Mouse (Mus musculus): Measurements from ENCODE around the gene Serpinf2.

The Serpinf2 gene

DNA sequence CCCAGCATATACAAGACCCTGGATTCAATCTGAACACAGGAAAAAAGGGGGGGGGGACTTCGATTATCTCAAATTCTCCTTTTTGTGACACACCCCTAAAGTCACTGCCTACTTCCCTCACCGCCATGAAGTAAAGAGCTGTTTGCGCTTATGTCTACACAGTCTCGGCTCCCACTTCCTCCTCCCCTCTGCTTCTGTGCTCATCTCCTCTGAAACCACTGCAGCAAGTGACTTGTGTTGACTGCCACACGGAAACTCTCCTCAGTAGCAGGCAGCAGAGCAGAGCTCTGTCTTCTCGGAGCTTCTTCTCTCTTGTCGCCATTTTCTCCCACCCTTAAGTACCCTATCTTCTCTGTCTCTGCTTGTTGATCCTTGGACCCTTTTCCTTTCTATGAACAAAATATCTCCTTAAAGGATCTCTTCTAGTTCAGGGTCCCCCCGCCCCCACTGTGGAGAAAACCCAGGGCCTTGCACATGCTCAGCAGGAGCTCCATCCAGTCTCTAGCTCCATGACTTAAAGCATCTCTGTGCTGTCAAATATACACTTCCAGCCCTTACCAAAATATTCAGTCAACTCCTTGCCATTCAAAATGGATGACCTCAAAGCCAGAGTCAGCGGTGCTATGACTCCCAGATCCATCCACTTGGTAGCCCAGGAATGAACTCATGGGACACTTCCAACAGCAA is 10.2 kb downstream of the Serpinf2 start:
- DNase-seq (ENCODE audit: low spot score in 2 of 2), result no peak

DNA sequence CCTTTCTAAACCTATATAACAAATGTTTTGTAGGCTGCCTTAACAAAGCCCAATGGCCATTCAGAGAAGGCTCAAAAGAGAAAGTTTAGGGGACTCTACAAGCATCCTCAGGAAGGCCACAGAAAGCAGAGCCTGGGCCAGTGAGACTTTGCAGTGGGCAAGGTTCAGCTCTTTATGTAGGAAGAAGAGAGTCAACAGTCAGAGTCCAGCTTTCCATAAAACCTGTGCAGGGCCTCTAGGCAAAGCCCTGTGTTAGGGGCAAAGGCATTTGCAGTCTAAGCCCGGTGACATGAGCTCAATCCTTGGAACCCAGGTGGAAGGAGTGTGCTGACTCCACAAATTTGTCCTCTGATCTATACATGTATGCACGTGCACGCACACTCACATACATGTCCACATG is 14.9 kb downstream of the Serpinf2 start:
- DNase-seq (ENCODE audit: low spot score in 2 of 2), result no peak

- no peak for DNase-seq (ENCODE audit: low spot score in 2 of 2)
Measured at GRCm38 (mm10) chr11:75424033-75424432, 15.4 kb downstream of the Serpinf2 start.

DNA sequence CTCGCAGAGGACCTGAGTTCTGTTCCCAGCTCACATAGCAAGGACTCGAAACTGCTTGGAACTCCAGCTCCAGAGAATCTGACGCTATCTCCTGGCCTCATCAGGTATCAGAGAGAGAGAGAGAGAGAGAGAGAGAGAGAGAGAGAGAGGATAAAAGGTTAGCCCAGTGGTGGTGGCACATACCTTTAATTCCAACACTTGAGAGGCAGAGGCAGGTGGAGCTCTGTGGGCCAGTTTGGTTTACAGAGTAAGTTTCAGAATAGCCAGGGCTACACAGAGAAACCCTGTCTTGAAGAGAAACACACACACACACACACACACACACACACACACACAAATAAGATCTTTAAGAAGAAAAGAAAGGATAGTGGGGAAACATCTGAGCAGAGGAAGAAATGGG is 16.3 kb downstream of the Serpinf2 start:
- no peak for DNase-seq (ENCODE audit: low spot score in 2 of 2)

DNA sequence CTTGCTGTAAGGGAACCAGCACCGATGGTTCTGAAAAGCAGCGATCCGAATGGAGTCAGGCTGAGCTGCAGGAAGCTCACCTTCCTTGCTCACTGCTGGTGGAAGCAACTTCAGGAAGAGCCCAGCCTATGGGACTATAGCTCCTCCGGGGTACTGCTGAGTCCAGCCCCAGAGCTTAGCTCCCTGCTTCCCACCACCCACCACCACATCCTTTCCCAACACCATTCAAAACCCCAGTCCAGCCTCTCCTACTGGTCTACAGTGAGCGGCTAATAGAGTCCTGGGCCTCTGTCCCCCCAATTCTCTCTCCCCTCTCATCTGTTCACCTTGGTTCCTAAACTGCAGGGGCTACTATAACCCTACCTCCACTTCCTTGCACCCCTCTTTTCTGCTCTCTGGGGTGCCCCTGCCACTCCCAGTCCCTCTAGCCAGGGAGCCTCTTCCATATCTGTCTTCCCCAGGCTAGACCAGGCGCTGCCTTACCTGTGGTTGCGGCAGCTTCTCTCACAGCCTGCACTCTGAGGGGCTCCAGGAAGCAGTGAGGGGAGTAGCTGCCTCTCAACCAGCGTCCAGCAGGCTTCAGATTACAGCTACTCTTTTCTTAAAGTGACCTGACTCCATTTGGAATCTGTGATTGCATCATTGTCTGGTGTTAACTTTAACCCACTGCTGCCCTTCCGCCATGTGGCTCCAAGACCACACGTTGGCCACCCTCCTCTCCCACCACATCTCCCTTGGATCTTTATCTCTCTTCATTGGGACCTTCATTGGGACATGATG is 17.2 kb downstream of the Serpinf2 start, which contains the start of gene Serpinf1:
Serpinf1 (minus strand) TSS at position 689 of the 780 bp plus-strand sequence.
- DNase-seq (ENCODE audit: low spot score in 2 of 2), result no peak

DNA sequence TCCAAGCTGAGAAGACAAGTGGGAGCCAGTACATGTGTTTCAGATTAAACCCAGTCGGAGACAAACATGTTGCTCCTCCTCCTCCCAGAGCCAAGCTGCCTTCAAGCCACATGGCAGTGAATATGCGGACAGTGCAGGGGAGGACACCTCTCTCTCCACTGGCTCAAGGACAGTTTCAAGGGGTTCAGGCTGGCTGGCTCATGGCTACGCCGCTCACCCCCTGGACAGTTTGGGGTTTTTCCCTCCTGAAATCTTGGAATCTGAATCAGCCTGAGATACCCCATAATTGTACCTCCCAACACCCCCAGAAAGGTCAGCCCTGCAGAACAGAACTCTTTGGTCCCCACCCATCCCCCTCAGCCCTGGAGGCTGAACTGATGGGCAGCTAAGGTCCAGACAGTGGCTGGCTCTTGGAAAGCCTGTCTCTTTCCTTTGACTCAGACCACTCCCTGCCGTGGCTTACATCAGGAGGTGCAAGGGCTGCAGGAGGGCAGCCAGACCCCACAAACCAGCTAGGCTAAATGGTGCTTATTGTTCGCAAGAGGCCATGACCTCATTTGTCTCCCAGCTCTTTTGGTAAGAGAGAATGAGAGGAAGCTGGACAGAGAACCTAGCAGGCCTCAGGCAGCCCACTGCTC is 17.9 kb downstream of the Serpinf2 start:
- DNase-seq (ENCODE audit: low spot score in 2 of 2), result no peak

DNA sequence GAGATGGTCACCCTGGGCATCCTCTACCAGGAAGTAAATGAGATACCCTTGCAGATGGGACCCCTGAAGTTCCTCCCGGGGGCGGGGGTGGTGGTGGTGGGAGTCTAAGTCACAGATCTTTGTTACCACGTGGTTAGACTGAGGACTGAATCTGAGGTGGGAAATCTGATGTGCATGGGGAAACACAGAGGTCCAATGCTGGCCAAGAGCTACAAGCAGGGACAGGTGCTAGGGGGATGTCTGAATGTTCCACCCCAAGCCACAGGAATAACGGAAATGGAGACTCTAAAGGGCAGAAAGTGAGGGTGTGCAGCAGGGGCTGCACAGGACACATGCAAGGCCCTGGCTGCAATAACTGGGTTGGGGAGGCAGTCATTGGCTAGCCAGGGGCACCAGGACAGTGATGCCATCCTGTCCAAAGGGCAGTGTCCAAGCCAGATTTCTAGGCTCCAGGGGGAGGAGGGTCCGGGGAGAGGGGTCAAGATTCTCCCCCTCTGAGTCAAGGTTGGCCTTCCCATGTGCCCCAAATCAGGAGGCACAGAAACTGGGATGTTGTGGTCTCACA is 18.5 kb downstream of the Serpinf2 start:
- DNase-seq (ENCODE audit: low spot score in 2 of 2), result no peak

DNA sequence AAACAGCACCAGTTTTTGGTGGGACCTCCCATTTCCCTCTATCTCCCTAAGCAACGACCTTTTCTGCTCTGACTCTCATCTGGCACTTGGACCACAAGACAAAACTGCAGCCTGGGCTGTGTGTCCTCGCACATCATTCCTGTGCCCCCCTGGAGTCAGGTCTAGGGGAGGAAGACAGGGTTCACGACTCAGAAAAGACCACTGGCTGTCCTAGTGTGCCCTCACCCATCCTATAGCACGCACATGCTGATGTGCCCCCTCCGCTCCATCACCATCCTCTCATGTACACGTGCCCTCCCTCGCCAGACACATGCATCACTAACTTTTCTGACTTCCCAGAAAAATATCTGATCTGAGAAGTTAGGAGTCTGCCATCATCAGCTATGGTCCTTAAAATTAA is 19.4 kb downstream of the Serpinf2 start:
- no peak for DNase-seq (ENCODE audit: low spot score in 2 of 2)

- no peak for DNase-seq (ENCODE audit: low spot score in 2 of 2)
Measured at GRCm38 (mm10) chr11:75415994-75416393, 23.4 kb downstream of the Serpinf2 start.

- peak in 1 of 2 experiments; percentile 19 for DNase-seq (ENCODE audit: low spot score in 2 of 2)
Measured at GRCm38 (mm10) chr11:75415096-75415495, 24.3 kb downstream of the Serpinf2 start.

DNA sequence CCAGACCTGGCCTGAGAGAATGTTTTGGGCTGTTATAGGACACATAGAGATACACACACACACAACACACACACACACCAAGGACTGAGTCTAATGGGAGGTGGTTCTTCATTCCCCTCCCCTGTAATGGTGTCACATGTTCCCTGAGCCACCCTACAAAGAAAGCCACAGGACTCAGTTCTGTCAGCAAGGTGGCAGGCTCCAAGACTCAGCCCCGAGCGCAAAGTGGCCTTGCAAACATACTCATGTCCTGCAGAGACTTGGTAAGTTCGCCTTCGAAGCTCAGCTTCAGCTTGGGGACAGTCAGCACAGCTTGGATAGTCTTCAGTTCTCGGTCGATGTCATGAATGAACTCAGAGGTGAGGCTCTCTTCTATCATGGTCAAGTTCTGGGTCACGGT is 28.8 kb downstream of the Serpinf2 start:
- no peak for DNase-seq (ENCODE audit: low spot score in 2 of 2)

DNA sequence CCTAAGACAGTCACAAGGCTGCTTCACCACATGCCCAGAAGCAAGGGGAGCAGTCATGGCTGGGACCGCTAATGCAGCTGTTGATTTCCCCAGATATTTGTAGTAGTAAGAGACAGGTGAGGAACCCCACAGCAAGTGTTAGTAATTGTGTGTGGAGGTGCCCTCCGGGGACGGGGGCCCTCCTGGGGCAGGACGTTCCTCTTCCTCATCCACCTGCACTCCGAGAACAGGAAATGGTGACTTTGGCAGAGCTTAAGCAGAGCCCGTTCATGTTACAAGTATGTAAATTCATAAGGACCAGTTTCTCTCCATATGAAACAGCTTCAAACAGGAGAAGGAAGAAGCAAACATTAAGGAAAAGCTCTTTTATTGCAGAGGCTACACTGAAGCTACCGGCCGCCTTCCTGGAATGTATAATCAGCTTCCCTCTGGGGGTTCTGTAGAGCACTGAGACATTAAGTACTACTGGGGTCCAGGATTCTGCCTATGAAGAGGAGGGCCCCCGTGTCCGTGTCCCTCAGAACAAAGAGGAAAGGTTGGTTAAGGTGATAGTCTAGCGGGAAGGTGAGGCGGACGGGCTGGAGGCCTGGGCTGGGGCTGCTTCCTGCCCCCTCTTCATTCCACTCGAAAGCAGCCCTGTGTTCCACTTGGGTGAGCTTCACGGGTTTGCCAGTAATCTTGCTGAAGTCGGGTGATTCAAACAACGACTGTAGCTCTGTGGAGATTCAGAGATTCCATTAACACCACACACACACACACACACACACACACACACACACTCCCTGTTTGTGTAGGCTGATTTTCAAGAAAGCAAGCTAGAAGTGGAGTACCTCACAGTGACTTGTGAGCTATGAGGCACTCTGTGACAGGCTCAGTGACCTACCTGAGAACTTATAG is 29.5 kb downstream of the Serpinf2 start:
- no peak for DNase-seq (ENCODE audit: low spot score in 2 of 2)

- peak in 1 of 2 experiments; percentile 31 for DNase-seq (ENCODE audit: low spot score in 2 of 2)
Measured at GRCm38 (mm10) chr11:75406865-75407264, 32.5 kb downstream of the Serpinf2 start.

DNA sequence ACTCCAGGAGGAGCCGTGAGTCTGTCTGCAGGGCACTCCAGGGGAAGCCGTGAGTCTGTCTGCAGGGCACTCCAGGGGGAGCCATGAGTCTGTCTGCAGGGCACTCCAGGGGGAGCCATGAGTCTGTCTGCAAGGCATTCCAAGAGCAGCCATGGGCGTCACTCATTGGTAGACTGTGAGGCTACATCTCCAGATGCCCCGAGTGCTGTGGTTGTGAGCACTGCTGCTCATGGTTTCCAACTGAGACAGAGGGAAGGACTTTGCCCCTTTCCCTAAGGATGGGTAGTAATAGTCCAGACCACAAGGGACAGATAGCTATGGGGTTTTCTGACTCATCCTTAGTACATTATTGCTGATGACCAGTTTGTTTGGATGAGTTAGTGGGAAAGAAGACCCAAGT is 33.3 kb downstream of the Serpinf2 start:
- DNase-seq (ENCODE audit: low spot score in 2 of 2), result no peak

DNA sequence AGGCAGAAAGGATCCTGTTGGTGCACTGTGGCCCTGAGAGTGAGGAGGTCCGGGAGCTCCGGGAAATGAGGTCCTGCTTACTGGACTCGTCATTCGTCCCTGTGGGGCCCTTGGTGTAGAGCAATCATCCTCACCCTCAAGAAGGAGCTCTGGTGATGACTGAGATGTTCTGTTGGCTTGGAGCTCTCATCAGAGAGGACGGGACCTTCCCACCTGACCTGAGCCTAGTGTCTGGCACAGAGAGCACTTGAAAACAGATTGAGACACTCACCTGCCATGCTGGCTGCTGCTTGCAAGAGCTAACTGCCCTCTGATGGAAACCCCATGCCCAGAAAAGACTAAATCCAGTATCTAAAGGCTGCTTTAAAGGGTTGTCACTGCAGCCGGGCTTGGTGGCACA is 34.6 kb downstream of the Serpinf2 start:
- no peak for DNase-seq (ENCODE audit: low spot score in 2 of 2)

- DNase-seq (ENCODE audit: low spot score in 2 of 2), result no peak
Measured at GRCm38 (mm10) chr11:75403301-75404052, 35.9 kb downstream of the Serpinf2 start.

DNA sequence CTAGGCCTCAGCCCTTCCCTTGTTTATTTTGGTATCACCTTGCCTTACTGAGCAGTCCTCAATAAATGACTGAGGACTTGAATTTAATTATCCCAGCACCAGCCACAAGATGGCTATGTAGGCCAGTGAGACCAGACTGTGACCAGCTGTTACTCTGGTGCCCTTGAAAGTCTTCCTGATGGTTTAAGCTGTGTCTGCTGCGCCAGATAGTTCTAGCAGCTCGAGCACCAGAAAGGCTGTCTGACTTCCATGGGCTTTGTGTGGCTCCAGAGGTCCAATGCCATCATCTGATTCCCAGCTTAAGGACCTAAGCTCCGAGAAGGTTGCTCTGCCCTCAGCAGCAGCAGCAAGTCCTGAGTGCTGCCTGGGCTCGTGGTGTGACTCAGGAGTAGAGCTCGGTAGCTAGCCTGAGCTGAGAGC is 37.1 kb downstream of the Serpinf2 start:
- DNase-seq (ENCODE audit: low spot score in 2 of 2), result peak in 1 of 2 experiments; percentile 62

DNA sequence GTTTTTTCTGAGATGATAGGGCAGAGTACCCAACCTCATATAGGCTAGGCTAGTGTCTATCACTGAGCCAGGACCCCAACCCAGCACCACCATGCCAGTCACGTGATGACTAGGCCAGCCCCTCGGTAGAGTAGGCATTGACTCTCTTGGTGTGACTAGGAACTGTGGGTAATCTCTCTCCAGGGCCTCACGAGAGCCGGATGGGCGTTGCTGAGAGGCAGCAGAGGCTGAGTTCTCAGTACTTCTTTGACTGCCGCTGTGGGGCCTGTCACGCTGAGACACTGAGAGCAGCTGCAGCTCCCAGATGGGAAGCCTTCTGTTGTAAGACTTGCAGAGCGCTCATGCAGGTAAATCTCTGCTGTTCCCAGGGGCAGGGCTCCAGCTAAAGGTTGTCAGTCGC is 39.3 kb downstream of the Serpinf2 start:
- DNase-seq (ENCODE audit: low spot score in 2 of 2), result peak in 1 of 2 experiments; percentile 45

- peak in 1 of 2 experiments; percentile 57 for DNase-seq (ENCODE audit: low spot score in 2 of 2)
Measured at GRCm38 (mm10) chr11:75399411-75399841, 40.0 kb downstream of the Serpinf2 start.

- peak in 1 of 2 experiments; percentile 21 for DNase-seq (ENCODE audit: low spot score in 2 of 2)
Measured at GRCm38 (mm10) chr11:75397452-75397851, 41.9 kb downstream of the Serpinf2 start.
